Mouse (Mus musculus) stomach, embryonic 16.5 days (tissue): ENCODE measurements around the gene Slc12a7. TPM values are rescaled to one million over a fixed set of nuclear protein-coding genes. Genes with fewer than 3 reads are reported as not detected.

Experiments used
- ATAC-seq: fragments of 200-750 bp; cut with Nextera tagmentation; 2 replicates; pipeline ENCODE4 v1.8.0; 2017; ENCODE audit warnings: moderate number of reproducible peaks, moderate TSS enrichment; ENCODE audit not compliant: insufficient read depth, low FRiP score
- H3K27ac ChIP-seq: fragments of 300-500 bp; sonication (generic); 2 replicates; pipeline ENCODE4 v1.5.1; 2014; ENCODE audit warnings: low read length
- H3K27me3 ChIP-seq: fragments of 300-500 bp; sonication (generic); 2 replicates; pipeline ENCODE4 v1.6.1; 2014; ENCODE audit warnings: low read length, control low read depth, mixed read lengths; ENCODE audit not compliant: control insufficient read depth, insufficient read depth
- H3K36me3 ChIP-seq: fragments of 300-500 bp; sonication (generic); 2 replicates; pipeline ENCODE4 v1.6.1; 2014; ENCODE audit warnings: low read length; ENCODE audit not compliant: control insufficient read depth, insufficient read depth
- H3K4me1 ChIP-seq: fragments of 300-500 bp; sonication (generic); 2 replicates; pipeline ENCODE4 v1.6.1; 2014; ENCODE audit warnings: low read length, control low read depth, mixed read lengths; ENCODE audit not compliant: control insufficient read depth, insufficient read depth
- H3K4me2 ChIP-seq: fragments of 300-500 bp; sonication (generic); 2 replicates; pipeline ENCODE4 v1.6.1; 2014; ENCODE audit warnings: low read depth, low read length, mixed read lengths
- H3K4me3 ChIP-seq: fragments of 300-500 bp; sonication (generic); replicated peaks from 2 replicates; pipeline ENCODE4 v1.5.1; 2014; ENCODE audit warnings: mild to moderate bottlenecking, low read length
- H3K9ac ChIP-seq: fragments of 300-500 bp; sonication (generic); 2 replicates; pipeline ENCODE4 v1.6.1; 2014; ENCODE audit warnings: low read length
- H3K9me3 ChIP-seq: fragments of 300-500 bp; sonication (generic); replicated peaks from 2 replicates; pipeline ENCODE4 v1.6.1; 2016; ENCODE audit warnings: low read length, control low read depth; ENCODE audit not compliant: control insufficient read depth
- WGBS: fragments of 180-500 bp; shearing (Covaris S2); extraction: QIAGEN DNeasy Blood & Tissue Kit; methylation state at CpG from one replicate; pipeline ENCODE4 v1.1.7; 2014; 5-methylcytosine and 5-hydroxymethylcytosine counted together
- polyA plus RNA-seq: library from polyadenylated mRNA; unstranded; fragments of >200 nt; fragmentation: Nextera tagmentation; extraction: Ambion mirVana; gene quantifications from 2 replicates; pipeline ENCODE4 v1.2.1, GENCODE M21; 2015

Gene Slc12a7
- polyA plus RNA-seq, 1 experiment from 2014 or later, result 22.8 TPM

- no peak overlapping the region for H3K27ac ChIP-seq
- no peaks in the 10 kb centered on the region for H3K4me1 ChIP-seq
- 89% methylated on average over 5 of the region's 5 CpGs for WGBS
- H3K9me3 ChIP-seq, result no peaks in the 10 kb centered on the region
- no peak overlapping the region for H3K9ac ChIP-seq
- peaks cover 3% of the 10 kb centered on the region; the same call in 1 of the 2 replicates for H3K36me3 ChIP-seq
- H3K27me3 ChIP-seq, result no peaks in the 10 kb centered on the region
- no peak for ATAC-seq
- H3K4me3 ChIP-seq, result no peak overlapping the region
- H3K4me2 ChIP-seq, result no peak overlapping the region
These were observed 72.0 kb downstream of the Slc12a7 start for GRCm38 (mm10) chr13:73804914-73805313.

GRCm38 (mm10) chr13:73812936-73813335 lies 80.0 kb downstream of the Slc12a7 start:
- Histone ChIP-seq H3K27ac (no peak overlapping the region), H3K27me3 (no peaks in the 10 kb centered on the region), H3K4me1 (no peaks in the 10 kb centered on the region), H3K4me3 (no peak overlapping the region), H3K36me3 (no peaks in the 10 kb centered on the region), H3K9me3 (no peaks in the 10 kb centered on the region), H3K4me2 (no peak overlapping the region), H3K9ac (no peak overlapping the region)
- ATAC-seq, result no peak
- 89% methylated on average over 3 of the region's 3 CpGs for WGBS

- Histone ChIP-seq H3K4me1 (no peaks in the 10 kb centered on the region), H3K27ac (no peak overlapping the region), H3K9ac (no peak overlapping the region), H3K36me3 (no peaks in the 10 kb centered on the region), H3K4me3 (no peak overlapping the region), H3K9me3 (no peaks in the 10 kb centered on the region), H3K27me3 (no peaks in the 10 kb centered on the region), H3K4me2 (no peak overlapping the region)
- 91% methylated on average over 7 of the region's 7 CpGs for WGBS
- no peak for ATAC-seq
These were observed 81.3 kb downstream of the Slc12a7 start for GRCm38 (mm10) chr13:73814181-73814580.

GRCm38 (mm10) chr13:73816338-73816737 lies 83.4 kb downstream of the Slc12a7 start:
- H3K4me3 ChIP-seq, result no peak overlapping the region
- no peaks in the 10 kb centered on the region for H3K9me3 ChIP-seq
- H3K36me3 ChIP-seq, result no peaks in the 10 kb centered on the region
- H3K27me3 ChIP-seq, result no peaks in the 10 kb centered on the region
- H3K9ac ChIP-seq, result no peak overlapping the region
- no peak overlapping the region for H3K27ac ChIP-seq
- no peak for ATAC-seq
- WGBS, result 65% methylated on average over 6 of the region's 6 CpGs
- no peak overlapping the region for H3K4me2 ChIP-seq
- H3K4me1 ChIP-seq, result no peaks in the 10 kb centered on the region

- ATAC-seq, result no peak
- no peaks in the 10 kb centered on the region for H3K4me1 ChIP-seq
- no peak overlapping the region for H3K27ac ChIP-seq
- no peak overlapping the region for H3K4me3 ChIP-seq
- H3K9ac ChIP-seq, result no peak overlapping the region
- 0 out of 2 replicates have a peak, but pooled peaks cover under 1% of the 10 kb centered on the region for H3K36me3 ChIP-seq
- no peak overlapping the region for H3K4me2 ChIP-seq
- H3K9me3 ChIP-seq, result no peaks in the 10 kb centered on the region
- 78% methylated on average over 3 of the region's 3 CpGs for WGBS
- H3K27me3 ChIP-seq, result no peaks in the 10 kb centered on the region
These were observed 86.0 kb downstream of the Slc12a7 start for GRCm38 (mm10) chr13:73818921-73819320.

- Histone ChIP-seq H3K4me3 (no peak overlapping the region), H3K4me1 (no peaks in the 10 kb centered on the region), H3K9ac (no peak overlapping the region), H3K27ac (no peak overlapping the region), H3K4me2 (no peak overlapping the region), H3K27me3 (no peaks in the 10 kb centered on the region), H3K36me3 (peaks cover 3% of the 10 kb centered on the region; the same call in 1 of the 2 replicates), H3K9me3 (no peaks in the 10 kb centered on the region)
- WGBS, result 84% methylated on average over 7 of the region's 7 CpGs
- ATAC-seq, result no peak
These were observed 88.4 kb downstream of the Slc12a7 start for GRCm38 (mm10) chr13:73821251-73821650.

- Histone ChIP-seq H3K4me1 (no peaks in the 10 kb centered on the region), H3K9ac (no peak overlapping the region), H3K36me3 (peaks cover 3% of the 10 kb centered on the region; the same call in 1 of the 2 replicates), H3K27ac (no peak overlapping the region), H3K27me3 (no peaks in the 10 kb centered on the region), H3K9me3 (no peaks in the 10 kb centered on the region), H3K4me3 (no peak overlapping the region), H3K4me2 (no peak overlapping the region)
- 0 out of 2 replicates have a peak, but pooled peaks have one; percentile 42 for ATAC-seq
- 56% methylated on average over 4 of the region's 4 CpGs for WGBS
These were observed 89.4 kb downstream of the Slc12a7 start for GRCm38 (mm10) chr13:73822187-73822800.

- no peak overlapping the region for H3K9ac ChIP-seq
- H3K27me3 ChIP-seq, result no peaks in the 10 kb centered on the region
- no peak overlapping the region for H3K4me3 ChIP-seq
- H3K36me3 ChIP-seq, result peaks cover 3% of the 10 kb centered on the region; the same call in 1 of the 2 replicates
- no peak overlapping the region for H3K27ac ChIP-seq
- no peak overlapping the region for H3K4me2 ChIP-seq
- no peaks in the 10 kb centered on the region for H3K9me3 ChIP-seq
- ATAC-seq, result no peak
- no peaks in the 10 kb centered on the region for H3K4me1 ChIP-seq
- 56% methylated on average over 6 of the region's 6 CpGs for WGBS
These were observed 90.8 kb downstream of the Slc12a7 start for GRCm38 (mm10) chr13:73823711-73824110.

- no peak; the same call in 1 of the 2 replicates for ATAC-seq
- no peak overlapping the region for H3K4me3 ChIP-seq
- H3K9me3 ChIP-seq, result no peaks in the 10 kb centered on the region
- H3K9ac ChIP-seq, result no peak overlapping the region
- H3K27ac ChIP-seq, result no peak overlapping the region
- H3K4me2 ChIP-seq, result no peak overlapping the region
- H3K4me1 ChIP-seq, result no peaks in the 10 kb centered on the region
- H3K27me3 ChIP-seq, result no peaks in the 10 kb centered on the region
- H3K36me3 ChIP-seq, result peaks cover 3% of the 10 kb centered on the region; the same call in 1 of the 2 replicates
- WGBS, result 62% methylated on average over 8 of the region's 8 CpGs
These were observed 94.3 kb downstream of the Slc12a7 start for GRCm38 (mm10) chr13:73827243-73827642.
